Mouse (Mus musculus): ENCODE results near the gene Ss18l2.

DNA sequence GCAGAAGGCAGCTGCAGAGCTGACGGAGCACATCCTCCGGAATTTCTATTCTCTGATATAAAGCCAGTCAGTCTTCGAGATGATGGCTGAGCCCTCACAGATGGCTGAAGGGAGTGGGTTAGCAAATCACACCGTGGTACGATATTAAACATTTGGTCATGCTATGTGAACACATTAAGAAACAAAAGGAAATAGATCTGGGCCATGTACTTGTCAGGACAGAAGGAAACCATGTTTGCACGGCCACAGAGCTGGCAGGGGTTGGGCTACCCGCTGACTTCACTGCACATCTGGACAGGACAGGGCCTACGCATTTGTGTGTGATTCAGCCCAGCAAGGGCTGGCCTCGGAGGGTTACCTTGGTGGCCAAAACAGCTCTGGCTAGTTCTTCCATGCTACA is 13.5 kb upstream of the Ss18l2 start:
- no peak for TF ChIP-seq CTCF (IDR thresholded peaks at IDR 0.05; ENCODE audit: insufficient read depth, low read depth, low read length)
- no peak for TF ChIP-seq POLR2A (IDR thresholded peaks at IDR 0.05; ENCODE audit: insufficient read depth, low read depth, low read length)

Data from olfactory bulb, adult 2 months (tissue).